Mouse (Mus musculus) hindbrain, postnatal 0 days (tissue): ENCODE data around the gene Parp1. TPM values are rescaled to one million over a fixed set of nuclear protein-coding genes. Genes with fewer than 3 reads are reported as not detected.
A peak's percentile ranks its signal among the peaks of the same experiment; 100 is the strongest.
"Not testable (repeated sequence)": the region's sequence is repeated elsewhere in the genome, so short reads cannot be mapped to it uniquely, and the experiment has no call there.

Source experiments
- ATAC-seq: fragments of 200-750 bp; cut with Nextera tagmentation; 2 replicates; pipeline ENCODE4 v1.8.0; 2017; ENCODE audit warnings: mild to moderate bottlenecking, moderate TSS enrichment, moderate library complexity
- DNase-seq: peaks from one replicate; pipeline ENCODE4 v3.0.0-alpha.2; 2015; ENCODE audit warnings: low spot score
- H3K27ac ChIP-seq: fragments of 300-500 bp; sonication (generic); 2 replicates; pipeline ENCODE4 v1.5.1; 2014; ENCODE audit warnings: mild to moderate bottlenecking
- H3K27me3 ChIP-seq: fragments of 300-500 bp; sonication (generic); 2 replicates; pipeline ENCODE4 v1.6.1; 2014; ENCODE audit warnings: low read length, mixed read lengths; ENCODE audit not compliant: insufficient read depth
- H3K36me3 ChIP-seq: fragments of 300-500 bp; sonication (generic); 2 replicates; pipeline ENCODE4 v1.6.1; 2014; ENCODE audit warnings: low read length, mixed read lengths; ENCODE audit not compliant: insufficient read depth
- H3K4me1 ChIP-seq: fragments of 300-500 bp; sonication (generic); 2 replicates; pipeline ENCODE4 v1.6.1; 2014; ENCODE audit warnings: antibody characterized with exemption, low read length, mixed read lengths; ENCODE audit not compliant: insufficient read depth
- H3K4me2 ChIP-seq: fragments of 300-500 bp; sonication (generic); 2 replicates; pipeline ENCODE4 v1.6.1; 2014; ENCODE audit warnings: low read depth, mild to moderate bottlenecking, low read length, moderate library complexity, mixed read lengths
- H3K4me3 ChIP-seq: fragments of 300-500 bp; sonication (generic); 2 replicates; pipeline ENCODE4 v1.5.1; 2014; ENCODE audit warnings: low read length
- H3K9ac ChIP-seq: fragments of 300-500 bp; sonication (generic); replicated peaks from 2 replicates; pipeline ENCODE4 v1.6.1; 2014; ENCODE audit warnings: mild to moderate bottlenecking, low read length, moderate library complexity, mixed read lengths
- H3K9me3 ChIP-seq: fragments of 300-500 bp; sonication (generic); 2 replicates; pipeline ENCODE4 v1.6.1; 2016; ENCODE audit warnings: low read length, mixed read lengths
- CTCF ChIP-seq: IDR thresholded peaks from 2 replicates; pipeline ENCODE4 v1.5.1; 2016; ENCODE audit warnings: antibody characterized with exemption, control low read depth, low read depth
- WGBS: fragments of 180-500 bp; shearing (Covaris S2); extraction: QIAGEN DNeasy Blood & Tissue Kit; methylation state at CpG from one replicate; pipeline ENCODE4 v1.1.7; 2014; 5-methylcytosine and 5-hydroxymethylcytosine counted together
- polyA plus RNA-seq: library from polyadenylated mRNA; unstranded; fragments of >200 nt; fragmentation: Nextera tagmentation; extraction: Ambion mirVana; gene quantifications from 2 replicates; pipeline ENCODE4 v1.2.1, GENCODE M21; 2015
- total RNA-seq: library from RNA; depleted of rRNA; stranded (reverse); fragments of >200 nt; gene quantifications from 2 replicates; pipeline ENCODE4 v1.2.3, GENCODE M21; 2014

The Parp1 gene
- total and polyA plus RNA-seq, 2 experiments from 2014 or later, result 53.4 to 76.1 TPM

DNA sequence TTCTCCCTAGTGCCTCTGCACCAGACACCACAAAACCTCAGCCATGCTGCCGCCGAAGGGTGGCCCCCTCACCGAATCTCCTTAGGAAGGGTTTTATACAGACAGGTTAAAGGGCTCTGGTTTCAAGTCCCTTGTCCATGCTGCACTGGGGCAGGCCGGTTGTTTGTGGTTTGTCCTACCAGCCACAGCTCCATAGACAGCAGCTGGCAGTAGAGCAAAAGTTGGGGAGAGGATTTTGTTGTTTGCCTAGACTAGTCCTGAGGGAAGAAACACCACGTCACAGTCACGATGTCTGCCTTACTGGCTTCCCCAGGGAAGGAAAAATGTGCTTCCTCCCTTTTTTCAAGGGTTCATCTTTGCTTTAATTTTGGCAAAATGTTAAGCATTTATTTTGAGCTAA lies 31.9 kb downstream of the Parp1 start:
- ATAC-seq (no peak), DNase-seq (no peak)
- Histone ChIP-seq H3K9ac (no peak overlapping the region), H3K4me2 (no peak overlapping the region), H3K4me3 (no peak overlapping the region), H3K27ac (no peak overlapping the region), H3K36me3 (peaks cover 75% of the 10 kb centered on the region), H3K9me3 (no peaks in the 10 kb centered on the region), H3K27me3 (no peaks in the 10 kb centered on the region), H3K4me1 (no peaks in the 10 kb centered on the region)
- 91% methylated on average over 6 of the region's 6 CpGs for WGBS
- no peak for TF ChIP-seq CTCF

DNA sequence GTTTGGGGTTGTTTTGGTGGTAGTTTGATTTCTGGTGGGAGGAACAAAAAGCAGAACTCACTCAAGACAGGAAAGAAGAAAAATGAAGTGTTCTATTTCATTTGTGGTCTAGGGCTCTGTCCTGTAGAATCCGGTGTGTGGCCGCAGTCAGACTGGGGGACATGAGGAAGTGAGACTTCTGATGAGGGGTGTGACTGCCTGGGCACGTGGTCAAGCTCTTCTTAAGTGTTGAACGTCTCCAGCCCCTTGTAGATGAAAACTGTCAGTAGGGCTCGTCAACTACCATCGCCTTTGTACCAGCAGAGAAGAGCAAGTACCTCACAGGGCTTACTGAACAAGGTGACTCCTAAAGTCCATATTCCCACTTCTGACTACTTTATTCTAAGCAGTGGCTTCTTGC lies 33.1 kb downstream of the Parp1 start:
- Histone ChIP-seq H3K9ac (no peak overlapping the region), H3K27me3 (no peaks in the 10 kb centered on the region), H3K4me3 (no peak overlapping the region), H3K4me1 (no peaks in the 10 kb centered on the region), H3K36me3 (peaks cover 63% of the 10 kb centered on the region), H3K27ac (no peak overlapping the region), H3K9me3 (no peaks in the 10 kb centered on the region), H3K4me2 (no peak overlapping the region)
- no peak for TF ChIP-seq CTCF
- DNase-seq, result no peak
- 88% methylated on average over 6 of the region's 6 CpGs for WGBS
- no peak for ATAC-seq

DNA sequence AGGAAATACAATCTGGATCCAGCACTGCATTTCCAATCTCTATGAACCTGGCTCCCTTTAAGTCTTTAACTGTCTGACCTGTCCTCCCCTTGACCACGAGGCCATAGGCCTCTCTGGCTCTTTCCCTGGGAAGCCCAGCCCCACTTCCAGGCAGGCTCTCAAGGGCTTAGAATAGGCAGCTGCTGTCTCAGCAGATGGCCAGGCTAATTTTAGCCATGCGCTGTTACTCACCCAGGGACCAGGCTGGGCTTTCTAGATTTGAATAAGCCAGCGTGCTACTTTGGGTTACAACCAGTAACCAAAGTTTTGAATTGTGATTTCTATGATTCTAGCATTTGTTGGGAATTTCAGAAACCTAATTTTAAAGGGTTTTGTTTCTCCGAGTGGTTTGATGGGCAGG lies 35.9 kb downstream of the Parp1 start:
- Histone ChIP-seq H3K4me3 (no peak overlapping the region), H3K4me1 (no peaks in the 10 kb centered on the region), H3K27me3 (no peaks in the 10 kb centered on the region), H3K27ac (no peak overlapping the region), H3K9me3 (no peaks in the 10 kb centered on the region), H3K36me3 (peaks cover 35% of the 10 kb centered on the region), H3K4me2 (no peak overlapping the region), H3K9ac (no peak overlapping the region)
- DNase-seq (peak; percentile 51), ATAC-seq (peak; percentile 67)
- no peak for TF ChIP-seq CTCF
- 63% methylated on average over 4 of the region's 4 CpGs for WGBS

GRCm38 (mm10) chr1:180606106-180606505 lies 37.4 kb downstream of the Parp1 start:
- H3K36me3 ChIP-seq, result peaks cover 20% of the 10 kb centered on the region
- TF ChIP-seq CTCF, result no peak
- WGBS, result 84% methylated on average over 3 of the region's 3 CpGs
- ATAC-seq (no peak), DNase-seq (no peak)
- no peaks in the 10 kb centered on the region for H3K4me1 ChIP-seq
- no peak overlapping the region for H3K4me3 ChIP-seq
- no peak overlapping the region for H3K9ac ChIP-seq
- no peak overlapping the region for H3K27ac ChIP-seq
- H3K27me3 ChIP-seq, result no peaks in the 10 kb centered on the region
- no peaks in the 10 kb centered on the region for H3K9me3 ChIP-seq
- H3K4me2 ChIP-seq, result no peak overlapping the region

DNA sequence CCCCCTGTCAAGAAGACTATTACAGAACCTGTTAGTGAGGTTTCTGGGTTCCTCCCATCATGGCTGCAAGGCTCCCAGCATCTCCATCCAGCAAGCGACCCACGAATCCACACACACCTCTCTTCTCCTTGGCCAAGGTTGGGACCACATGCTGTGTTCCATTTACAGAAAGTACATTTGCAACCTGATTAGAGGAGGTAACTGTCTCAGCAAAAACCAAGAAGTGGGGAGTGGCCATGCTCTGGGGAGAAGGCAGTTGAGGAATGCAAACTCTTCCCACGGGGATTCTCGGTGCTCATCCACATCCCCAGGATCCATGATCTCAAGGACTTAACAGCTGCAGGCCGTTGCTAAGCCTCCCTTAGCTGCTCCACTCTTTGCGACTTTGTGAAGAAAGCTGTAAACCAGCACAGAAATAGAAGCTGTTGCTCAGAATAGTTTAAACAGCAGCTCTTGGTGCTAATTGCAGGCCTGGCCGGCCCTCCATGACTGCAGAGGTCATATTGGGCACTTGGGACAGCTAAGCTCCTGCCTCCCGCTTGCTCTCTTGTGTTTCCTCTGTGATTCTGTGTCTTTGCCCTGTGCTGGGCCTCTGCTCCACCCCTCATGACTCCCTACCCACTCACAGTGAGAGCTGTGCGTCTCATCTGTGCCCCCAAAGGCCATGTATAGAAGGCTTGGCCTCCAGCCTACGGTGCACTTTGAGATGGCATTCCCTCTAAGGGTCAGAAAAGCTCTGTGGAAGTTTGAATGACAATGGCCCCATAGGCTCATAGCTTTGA lies 38.3 kb downstream of the Parp1 start:
- no peak overlapping the region for H3K4me2 ChIP-seq

DNA sequence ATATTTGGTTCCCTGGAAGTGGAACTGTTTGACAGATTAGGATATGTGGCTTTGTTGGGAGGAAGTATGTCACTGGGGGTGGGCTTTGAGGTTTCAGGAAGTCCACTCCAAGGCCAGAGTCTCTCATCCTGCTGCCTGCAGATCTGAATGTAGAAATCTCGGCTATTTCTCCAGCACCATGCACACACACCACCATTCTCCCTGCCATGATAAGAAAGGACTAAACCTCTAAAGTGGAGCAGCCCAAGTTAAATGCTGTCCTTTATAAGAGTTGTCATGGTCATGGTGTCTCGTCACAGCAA lies 38.8 kb downstream of the Parp1 start:
- H3K9ac ChIP-seq, result no peak overlapping the region
- no peaks in the 10 kb centered on the region for H3K4me1 ChIP-seq
- no peak overlapping the region for H3K4me2 ChIP-seq
- TF ChIP-seq CTCF, result no peak
- WGBS, result 94% methylated on average over 2 of the region's 2 CpGs
- no peak overlapping the region for H3K4me3 ChIP-seq
- H3K27ac ChIP-seq, result no peak overlapping the region
- H3K9me3 ChIP-seq, result no peaks in the 10 kb centered on the region
- DNase-seq, result no peak
- H3K36me3 ChIP-seq, result peaks cover 8% of the 10 kb centered on the region; the same call in 1 of the 2 replicates
- H3K27me3 ChIP-seq, result no peaks in the 10 kb centered on the region
- no peak for ATAC-seq

More for the DNA sequence above, 38.3 kb downstream of the Parp1 start:
- ATAC-seq (no peak), DNase-seq (no peak)
- Histone ChIP-seq H3K27me3 (no peaks in the 10 kb centered on the region), H3K4me3 (no peak overlapping the region), H3K36me3 (peaks cover 11% of the 10 kb centered on the region; the same call in 1 of the 2 replicates), H3K9me3 (no peaks in the 10 kb centered on the region), H3K9ac (no peak overlapping the region), H3K4me1 (no peaks in the 10 kb centered on the region), H3K27ac (no peak overlapping the region)
- WGBS, result 86% methylated on average over 10 of the region's 10 CpGs
- TF ChIP-seq CTCF, result no peak

GRCm38 (mm10) chr1:180611842-180612241 lies 43.1 kb downstream of the Parp1 start:
- H3K9ac ChIP-seq, H3K27ac ChIP-seq, H3K4me1 ChIP-seq, H3K4me2 ChIP-seq, H3K27me3 ChIP-seq, H3K4me3 ChIP-seq, H3K9me3 ChIP-seq, DNase-seq, H3K36me3 ChIP-seq: not testable (repeated sequence)
- ATAC-seq, result peak; percentile 21; the same call in 1 of the 2 replicates
- 87% methylated on average over 10 of the region's 14 CpGs for WGBS
